Mouse (Mus musculus) kidney, postnatal 0 days (tissue): Measurements from ENCODE around the gene Olfr60. TPM values are rescaled to one million over a fixed set of nuclear protein-coding genes. Genes with fewer than 3 reads are reported as not detected.

ENCODE experiments used
- ATAC-seq: fragments of 200-750 bp; cut with Nextera tagmentation; replicated peaks from 2 replicates; pipeline ENCODE4 v1.8.0; 2017; ENCODE audit warnings: low read depth, moderate number of reproducible peaks, moderate TSS enrichment, moderate library complexity; ENCODE audit not compliant: low FRiP score
- DNase-seq: peaks from one replicate; pipeline ENCODE4 v3.0.0-alpha.2; 2016; ENCODE audit warnings: low spot score
- H3K27ac ChIP-seq: fragments of 300-500 bp; sonication (generic); 2 replicates; pipeline ENCODE4 v1.5.1; 2014; ENCODE audit warnings: mild to moderate bottlenecking
- H3K27me3 ChIP-seq: fragments of 300-500 bp; sonication (generic); 2 replicates; pipeline ENCODE4 v1.6.1; 2014; ENCODE audit warnings: low read length, mixed read lengths; ENCODE audit not compliant: insufficient read depth
- H3K36me3 ChIP-seq: fragments of 300-500 bp; sonication (generic); 2 replicates; pipeline ENCODE4 v1.6.1; 2014; ENCODE audit warnings: low read length, mixed read lengths; ENCODE audit not compliant: insufficient read depth
- H3K4me1 ChIP-seq: fragments of 300-500 bp; sonication (generic); replicated peaks from 2 replicates; pipeline ENCODE4 v1.6.1; 2014; ENCODE audit warnings: antibody characterized with exemption, low read length, mixed read lengths; ENCODE audit not compliant: insufficient read depth
- H3K4me2 ChIP-seq: fragments of 300-500 bp; sonication (generic); 2 replicates; pipeline ENCODE4 v1.6.1; 2014; ENCODE audit warnings: mild to moderate bottlenecking, low read length, moderate library complexity, mixed read lengths
- H3K4me3 ChIP-seq: fragments of 300-500 bp; sonication (generic); replicated peaks from 2 replicates; pipeline ENCODE4 v1.5.1; 2014; ENCODE audit warnings: low read depth, low read length
- H3K9ac ChIP-seq: fragments of 300-500 bp; sonication (generic); 2 replicates; pipeline ENCODE4 v1.6.1; 2014; ENCODE audit warnings: low read depth, low read length
- H3K9me3 ChIP-seq: fragments of 300-500 bp; sonication (generic); replicated peaks from 2 replicates; pipeline ENCODE4 v1.6.1; 2016; ENCODE audit warnings: low read length, inconsistent platforms, mixed read lengths
- CTCF ChIP-seq: IDR thresholded peaks from 2 replicates; pipeline ENCODE4 v1.5.1; 2016; ENCODE audit warnings: antibody characterized with exemption, low read depth, mild to moderate bottlenecking, moderate library complexity
- WGBS: fragments of 180-500 bp; shearing (Covaris S2); extraction: QIAGEN DNeasy Blood & Tissue Kit; methylation state at CpG from one replicate; pipeline ENCODE4 v1.1.7; 2014; 5-methylcytosine and 5-hydroxymethylcytosine counted together
- polyA plus RNA-seq: library from polyadenylated mRNA; unstranded; fragments of >200 nt; fragmentation: Nextera tagmentation; extraction: Ambion mirVana; gene quantifications from 2 replicates; pipeline ENCODE4 v1.2.1, GENCODE M21; 2015

Olfr60 gene
- not detected in 2 replicates for polyA plus RNA-seq

- 66% methylated on average over 3 of the region's 3 CpGs for WGBS
Observed at GRCm38 (mm10) chr7:140361571-140361970, at the start of gene Olfr60. Olfr60 (minus strand) TSS chr7:140361671.

DNA sequence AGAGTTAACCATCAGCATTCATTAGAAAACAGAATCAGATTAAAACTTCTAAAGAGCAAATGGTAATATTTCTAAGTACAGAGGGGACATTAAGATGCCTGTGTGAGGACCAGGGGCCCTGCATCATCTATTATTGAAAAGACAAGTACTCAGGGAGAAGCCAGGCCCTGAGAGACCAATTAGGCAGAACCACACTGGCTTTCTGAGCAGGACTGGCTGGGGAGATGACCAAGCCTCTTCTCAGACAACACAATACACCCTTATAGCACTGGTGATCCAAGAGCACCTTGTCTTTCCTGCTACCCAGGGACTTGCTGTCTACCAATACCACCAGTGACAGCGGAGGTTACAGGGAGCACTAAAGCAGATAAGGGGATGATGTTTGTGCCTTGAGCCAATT is 41.3 kb upstream of the Olfr60 start, which contains the start of gene Olfr531:
Olfr531 (minus strand) TSS at position 101 of the 400 bp plus-strand sequence.
- Histone ChIP-seq H3K4me3 (no peak within 1 kb of the TSS), H3K36me3 (no peaks in the 10 kb centered on the region), H3K27ac (no peak within 1 kb of the TSS), H3K4me2 (no peak within 1 kb of the TSS), H3K9ac (no peak within 1 kb of the TSS), H3K27me3 (no peaks in the 10 kb centered on the region), H3K9me3 (no peaks in the 10 kb centered on the region), H3K4me1 (no peaks in the 10 kb centered on the region)
- ATAC-seq (no peak), DNase-seq (no peak)
- 91% methylated on average over 1 of the region's 1 CpGs for WGBS
- TF ChIP-seq CTCF, result no peak

More at GRCm38 (mm10) chr7:140361571-140361970, at the start of gene Olfr60:
- Histone ChIP-seq H3K9ac (no peak within 1 kb of the TSS), H3K27me3 (no peaks in the 10 kb centered on the region), H3K27ac (no peak within 1 kb of the TSS), H3K4me3 (no peak within 1 kb of the TSS), H3K9me3 (no peaks in the 10 kb centered on the region), H3K4me1 (no peaks in the 10 kb centered on the region), H3K4me2 (no peak within 1 kb of the TSS), H3K36me3 (no peaks in the 10 kb centered on the region)
- ATAC-seq (no peak), DNase-seq (no peak)
- TF ChIP-seq CTCF, result no peak

GRCm38 (mm10) chr7:140376911-140377310 is 15.4 kb upstream of the Olfr60 start:
- no peak overlapping the region for H3K27ac ChIP-seq
- no peak overlapping the region for H3K4me3 ChIP-seq
- WGBS, result 94% methylated on average over 2 of the region's 2 CpGs
- H3K9me3 ChIP-seq, result no peaks in the 10 kb centered on the region
- H3K36me3 ChIP-seq, result no peaks in the 10 kb centered on the region
- no peak overlapping the region for H3K4me2 ChIP-seq
- no peak overlapping the region for H3K9ac ChIP-seq
- ATAC-seq (no peak), DNase-seq (no peak)
- no peaks in the 10 kb centered on the region for H3K4me1 ChIP-seq
- TF ChIP-seq CTCF, result no peak
- no peaks in the 10 kb centered on the region for H3K27me3 ChIP-seq

GRCm38 (mm10) chr7:140376231-140376630 is 14.8 kb upstream of the Olfr60 start, which contains the start of gene Olfr530:
Olfr530 (minus strand) TSS chr7:140376331.
- H3K9ac ChIP-seq, result no peak within 1 kb of the TSS
- H3K4me3 ChIP-seq, result no peak within 1 kb of the TSS
- H3K9me3 ChIP-seq, result no peaks in the 10 kb centered on the region
- ATAC-seq, result no peak
- no peak for TF ChIP-seq CTCF
- no peaks in the 10 kb centered on the region for H3K36me3 ChIP-seq
- no peak within 1 kb of the TSS for H3K27ac ChIP-seq
- no peaks in the 10 kb centered on the region for H3K27me3 ChIP-seq
- 3% methylated on average over 1 of the region's 1 CpGs for WGBS
- H3K4me1 ChIP-seq, result no peaks in the 10 kb centered on the region
- DNase-seq, result no peak
- H3K4me2 ChIP-seq, result no peak within 1 kb of the TSS

DNA sequence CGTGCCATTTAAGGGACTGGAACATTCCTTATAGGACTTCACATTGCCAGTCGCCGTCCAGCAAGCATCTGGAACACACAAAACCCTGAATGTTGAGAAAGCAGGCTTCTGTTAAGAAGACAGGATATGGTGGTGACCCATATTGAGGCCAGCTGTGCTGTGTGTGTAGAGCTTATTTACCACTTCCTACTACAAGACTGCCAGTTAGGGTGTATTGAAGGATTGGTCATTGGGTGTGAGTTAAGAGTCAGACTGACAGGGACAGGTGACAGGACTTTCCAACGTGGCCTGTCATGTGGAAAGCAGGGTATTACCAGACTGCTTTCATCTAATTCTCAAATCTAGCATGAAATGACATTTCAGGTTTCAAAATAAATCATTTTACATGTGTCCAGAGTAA is 12.8 kb upstream of the Olfr60 start:
- Histone ChIP-seq H3K9ac (no peak overlapping the region), H3K9me3 (no peaks in the 10 kb centered on the region), H3K27ac (no peak overlapping the region), H3K36me3 (no peaks in the 10 kb centered on the region), H3K4me1 (no peaks in the 10 kb centered on the region), H3K4me2 (no peak overlapping the region), H3K4me3 (no peak overlapping the region), H3K27me3 (no peaks in the 10 kb centered on the region)
- 67% methylated on average over 4 of the region's 4 CpGs for WGBS
- ATAC-seq (no peak), DNase-seq (no peak)
- no peak for TF ChIP-seq CTCF

GRCm38 (mm10) chr7:140333717-140334116 is 27.8 kb downstream of the Olfr60 start, which contains the start of gene Olfr527:
Olfr527 (plus strand) TSS chr7:140334017.
- H3K27ac ChIP-seq, result no peak within 1 kb of the TSS
- no peak within 1 kb of the TSS for H3K4me2 ChIP-seq
- no peaks in the 10 kb centered on the region for H3K9me3 ChIP-seq
- 73% methylated on average over 2 of the region's 2 CpGs for WGBS
- H3K36me3 ChIP-seq, result no peaks in the 10 kb centered on the region
- no peaks in the 10 kb centered on the region for H3K27me3 ChIP-seq
- H3K4me1 ChIP-seq, result no peaks in the 10 kb centered on the region
- ATAC-seq (no peak), DNase-seq (no peak)
- no peak within 1 kb of the TSS for H3K4me3 ChIP-seq
- TF ChIP-seq CTCF, result no peak
- H3K9ac ChIP-seq, result no peak within 1 kb of the TSS

DNA sequence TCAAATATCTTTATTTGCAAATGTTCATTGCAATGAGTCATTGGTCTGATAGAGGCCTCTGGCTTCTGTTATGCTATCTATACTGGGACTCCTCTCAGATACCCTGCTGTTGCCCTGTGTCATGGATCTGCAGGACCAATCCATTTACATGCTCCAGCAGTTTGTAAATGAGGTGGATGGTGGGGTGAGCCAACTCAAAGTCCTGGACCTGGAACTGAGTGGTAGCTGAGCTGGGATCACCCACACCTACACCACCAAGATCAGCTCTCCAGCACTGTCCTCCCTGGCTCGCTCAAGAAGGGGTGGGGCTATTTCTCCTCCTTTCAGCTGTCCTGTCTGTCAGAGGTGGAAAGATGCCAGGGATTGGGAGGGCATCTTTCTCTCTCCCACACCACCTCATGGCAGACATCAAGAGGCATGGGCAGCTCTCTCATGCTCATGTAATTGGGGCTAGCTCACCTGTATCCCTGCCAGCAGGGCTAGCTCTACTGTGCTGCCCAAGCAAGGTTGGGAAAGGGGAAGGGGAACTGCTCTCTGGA is 31.6 kb downstream of the Olfr60 start:
- H3K4me1 ChIP-seq, result no peaks in the 10 kb centered on the region
- no peaks in the 10 kb centered on the region for H3K27me3 ChIP-seq
- H3K4me2 ChIP-seq, result no peak overlapping the region
- H3K9me3 ChIP-seq, result no peaks in the 10 kb centered on the region
- H3K27ac ChIP-seq, result no peak overlapping the region
- H3K36me3 ChIP-seq, result no peaks in the 10 kb centered on the region
- no peak overlapping the region for H3K9ac ChIP-seq
- H3K4me3 ChIP-seq, result no peak overlapping the region
- ATAC-seq (no peak), DNase-seq (no peak)
- TF ChIP-seq CTCF, result no peak
- 25% methylated on average over 1 of the region's 1 CpGs for WGBS
